Mouse (Mus musculus) heart, postnatal 25 days (tissue): ENCODE data around the gene Kansl1. TPM values are rescaled to one million over a fixed set of nuclear protein-coding genes. Genes with fewer than 3 reads are reported as not detected.

ENCODE experiments used
- microRNA-seq: library from miRNA; unstranded; fragments of <30 nt; microRNA quantifications from one replicate; pipeline ENCODE4 v1.2.0, GENCODE M21; 2022
- total RNA-seq, 2 experiments: library from RNA; stranded (reverse); gene quantifications; 2 replicates each; pipeline ENCODE4 v1.2.3; 2021

Gene Kansl1
- total RNA-seq, 2 experiments from 2014 or later = 26.3 to 28.1 TPM

Small RNAs within 50 kb of the gene (microRNA-seq; reads per million reads assigned to microRNA genes)
- gene Gm47315 = not detected

Other genes starting within 250 kb of the Kansl1 start
- gene Mapt, start 237.5 kb downstream of the Kansl1 start, total RNA-seq = 10 to 100 TPM; 67.0 to 70.7 TPM
- 10 to 100 TPM; 28.6 to 29.7 TPM for gene Cdc27, start 81.8 kb upstream of the Kansl1 start, total RNA-seq
- gene Myl4, start 81.8 kb upstream of the Kansl1 start, total RNA-seq = 100 to 1,000 TPM; 832 to 984 TPM
- gene Itgb3, start 139.1 kb upstream of the Kansl1 start, total RNA-seq = 1 to 10 TPM; 3.1 to 3.8 TPM
- gene Gm11639, start 216.8 kb upstream of the Kansl1 start, total RNA-seq = under 1 TPM; 0.03 TPM